Mouse (Mus musculus) erythroblast, embryonic 14.5 days (primary cell): ENCODE measurements around the gene 2510009E07Rik.

ENCODE experiments used
- GATA1 ChIP-seq: IDR thresholded peaks from 2 replicates; pipeline ENCODE4 v1.6.1; 2012; ENCODE audit warnings: low read length, inconsistent platforms, mixed read lengths
- TAL1 ChIP-seq: IDR thresholded peaks from 3 replicates; pipeline ENCODE4 v1.6.1; 2012; ENCODE audit warnings: low read length, inconsistent platforms, mixed read lengths

- TF ChIP-seq GATA1 (no peak), TAL1 (no peak)
These were observed 50.8 kb downstream of the 2510009E07Rik start for GRCm38 (mm10) chr16:21643621-21644041.
